In the genomic region with DNA sequence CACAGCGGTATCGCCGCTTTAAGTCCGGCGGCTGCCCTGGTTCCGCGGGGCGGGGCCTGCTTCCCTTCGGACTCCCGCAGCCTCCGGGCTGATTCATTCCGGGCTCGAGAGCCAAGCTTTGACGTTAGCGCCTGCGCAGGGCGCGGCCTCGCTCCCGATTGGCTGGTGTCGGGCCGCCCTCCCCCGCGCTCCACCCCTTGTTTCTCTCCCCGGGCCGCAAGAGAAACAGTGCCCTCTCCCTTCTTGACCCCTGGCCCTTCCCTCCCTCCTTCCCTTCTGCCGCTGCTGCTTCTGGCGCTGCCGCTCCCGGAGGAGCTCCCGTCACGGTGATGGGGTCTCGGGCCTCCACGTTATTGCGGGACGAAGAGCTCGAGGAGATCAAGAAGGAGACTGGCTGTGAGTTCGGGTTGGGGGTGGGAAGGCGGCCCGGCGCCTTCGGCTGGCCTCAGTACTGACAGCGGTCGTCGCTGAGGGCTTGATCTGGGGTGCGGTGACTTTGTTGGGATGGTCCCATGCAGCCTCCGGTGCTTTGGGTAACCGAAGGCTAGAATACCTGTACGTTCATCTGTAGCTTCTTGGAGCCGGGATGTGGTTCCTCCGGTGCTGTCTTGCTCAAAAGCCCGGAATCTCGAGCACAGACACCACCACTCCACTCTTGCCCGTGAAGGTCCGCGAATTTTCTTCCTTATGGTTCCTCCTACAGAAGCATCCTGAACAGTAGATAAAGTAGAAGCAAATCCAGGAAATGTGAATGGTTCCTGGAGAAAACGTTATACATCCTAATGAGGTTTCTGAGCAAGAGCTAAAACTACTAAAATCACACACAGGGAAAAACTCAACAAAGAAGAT, we compare ENCODE assay signal across 8 mouse cellular contexts. TPM values are rescaled to one million over a fixed set of nuclear protein-coding genes. Genes with fewer than 3 reads are reported as not detected.
DNase-seq lines count a peak whose midpoint lies in the region; ATAC-seq and TF ChIP-seq lines count a peak whose summit lies in the region.

Exd1 (minus strand) TSS at position 106 of the 849 bp plus-strand sequence.
Chp1 (plus strand) TSS at position 176 of the 849 bp plus-strand sequence.

- no peak for TF ChIP-seq CTCF in C2C12 (IDR thresholded peaks at IDR 0.05; ENCODE audit: control insufficient read depth, insufficient read depth, insufficient read length)
- TF ChIP-seq CTCF in brain, embryonic 14.5 days (IDR thresholded peaks at IDR 0.05; ENCODE audit: borderline replicate concordance, extremely low read depth, insufficient read depth, insufficient read length), result no peak
- TF ChIP-seq CTCF in liver, adult 2 months (IDR thresholded peaks at IDR 0.05; ENCODE audit: low read depth, low read length), result peak; percentile 6; the same call in 1 of the 2 replicates

- H3K4me3 ChIP-seq in C2C12 (ENCODE audit: insufficient read depth, poor library complexity, severe bottlenecking) (peak within 1 kb of the TSS; percentile 85), myocyte (peak within 1 kb of the TSS; percentile 89)
- peak within 1 kb of the TSS; percentile 99 for H3K4me3 ChIP-seq in erythroblast, embryonic 14.5 days (replicated peaks)
- H3K4me3 ChIP-seq in heart, embryonic 11.5 days (ENCODE audit: low read depth, low read length), result peak within 1 kb of the TSS; percentile 83
- peak within 1 kb of the TSS; percentile 65 for H3K4me3 ChIP-seq in kidney, embryonic 16.5 days (ENCODE audit: low read length)
- peak within 1 kb of the TSS; percentile 77 for H3K4me3 ChIP-seq in liver, adult 2 months (ENCODE audit: insufficient read depth, low read depth, low read length)

- H3K36me3 ChIP-seq in C2C12 (ENCODE audit: control insufficient read depth, insufficient read depth), result no peaks in the 10 kb centered on the region
- H3K36me3 ChIP-seq in erythroblast, embryonic 14.5 days (ENCODE audit: control insufficient read depth), result peaks cover 14% of the 10 kb centered on the region
- H3K36me3 ChIP-seq in heart, embryonic 11.5 days (ENCODE audit: control insufficient read depth, insufficient read depth, low read length), result no peaks in the 10 kb centered on the region
- H3K36me3 ChIP-seq in kidney, embryonic 16.5 days (ENCODE audit: insufficient read depth, low read length), result no peaks in the 10 kb centered on the region
- H3K36me3 ChIP-seq in liver, adult 2 months (ENCODE audit: control insufficient read depth, insufficient read depth, low read length), result peaks cover 9% of the 10 kb centered on the region
- peaks cover 3% of the 10 kb centered on the region for H3K36me3 ChIP-seq in myocyte (ENCODE audit: control insufficient read depth, insufficient read depth)
- no peaks in the 10 kb centered on the region for H3K36me3 ChIP-seq in splenic B cell, adult 2 months (ENCODE audit: control insufficient read depth, insufficient read depth, low read length, poor library complexity, severe bottlenecking)

- peak within 1 kb of the TSS; percentile 79 for H3K4me2 ChIP-seq in heart, embryonic 11.5 days
- H3K4me2 ChIP-seq in kidney, embryonic 16.5 days (replicated peaks; ENCODE audit: low read depth, low read length), result peak within 1 kb of the TSS; percentile 81
- H3K4me2 ChIP-seq in myocyte (ENCODE audit: low read depth), result peak within 1 kb of the TSS; percentile 85

- H3K9me3 ChIP-seq in erythroblast, embryonic 14.5 days (ENCODE audit: control insufficient read depth, low read length), result no peaks in the 10 kb centered on the region
- H3K9me3 ChIP-seq in heart, embryonic 11.5 days (replicated peaks; ENCODE audit: control insufficient read depth, low read length), result no peaks in the 10 kb centered on the region
- no peaks in the 10 kb centered on the region for H3K9me3 ChIP-seq in kidney, embryonic 16.5 days (ENCODE audit: low read length)

- peaks cover 48% of the 10 kb centered on the region for H3K4me1 ChIP-seq in erythroblast, embryonic 14.5 days (ENCODE audit: control insufficient read depth)
- H3K4me1 ChIP-seq in heart, embryonic 11.5 days (ENCODE audit: control insufficient read depth, insufficient read depth, low read length), result peaks cover 5% of the 10 kb centered on the region; the same call in 1 of the 2 replicates
- peaks cover 11% of the 10 kb centered on the region for H3K4me1 ChIP-seq in kidney, embryonic 16.5 days (ENCODE audit: insufficient read depth, low read length)
- H3K4me1 ChIP-seq in liver, adult 2 months (ENCODE audit: control insufficient read depth, insufficient read depth, low read length), result peaks cover 17% of the 10 kb centered on the region

- H3K27ac ChIP-seq in heart, embryonic 11.5 days (ENCODE audit: low read depth, low read length), result peak within 1 kb of the TSS; percentile 82
- peak within 1 kb of the TSS; percentile 90 for H3K27ac ChIP-seq in kidney, embryonic 16.5 days (ENCODE audit: low read length)
- peak within 1 kb of the TSS; percentile 99 for H3K27ac ChIP-seq in liver, adult 2 months (replicated peaks; ENCODE audit: insufficient read depth, low read depth, low read length)

- peak; percentile 99 for ATAC-seq in heart, embryonic 11.5 days (replicated peaks; ENCODE audit: insufficient number of reproducible peaks, low FRiP score, low TSS enrichment)
- peak; percentile 98 for ATAC-seq in kidney, embryonic 16.5 days (ENCODE audit: low FRiP score, low TSS enrichment)

- H3K27me3 ChIP-seq in C2C12 (ENCODE audit: control insufficient read depth, insufficient read depth, insufficient read length) (no peaks in the 10 kb centered on the region), myocyte (ENCODE audit: control insufficient read depth, insufficient read depth, insufficient read length) (no peaks in the 10 kb centered on the region)
- H3K27me3 ChIP-seq in erythroblast, embryonic 14.5 days (ENCODE audit: control insufficient read depth), result no peaks in the 10 kb centered on the region
- H3K27me3 ChIP-seq in heart, embryonic 11.5 days (ENCODE audit: control insufficient read depth, insufficient read depth, low read length), result no peaks in the 10 kb centered on the region
- no peaks in the 10 kb centered on the region for H3K27me3 ChIP-seq in kidney, embryonic 16.5 days (ENCODE audit: insufficient read depth, low read length)
- no peaks in the 10 kb centered on the region for H3K27me3 ChIP-seq in liver, adult 2 months (ENCODE audit: control insufficient read depth, insufficient read depth, low read length)
- no peaks in the 10 kb centered on the region for H3K27me3 ChIP-seq in splenic B cell, adult 2 months (ENCODE audit: control insufficient read depth, insufficient read depth, low read length, poor library complexity, severe bottlenecking)

- WGBS in heart, embryonic 11.5 days (ENCODE audit: insufficient replicate concordance), result under 1% methylated on average over 57 of the region's 57 CpGs
- under 1% methylated on average over 56 of the region's 57 CpGs for WGBS in kidney, embryonic 16.5 days
- WGBS in liver, adult 2 months, result under 1% methylated on average over 57 of the region's 57 CpGs

- no peak for TF ChIP-seq POLR2A in brain, embryonic 14.5 days (IDR thresholded peaks at IDR 0.05; ENCODE audit: borderline replicate concordance, extremely low read depth, insufficient read depth, insufficient read length, poor library complexity, severe bottlenecking)
- TF ChIP-seq POLR2A in liver, adult 2 months (IDR thresholded peaks at IDR 0.05; ENCODE audit: extremely low read depth, insufficient read depth, low read length), result peak; percentile 86
- peak; percentile 80 for TF ChIP-seq POLR2A in myocyte (IDR thresholded peaks at IDR 0.05; ENCODE audit: insufficient read length, low read depth)

- H3K9ac ChIP-seq in heart, embryonic 11.5 days (ENCODE audit: low read depth, low read length), result peak within 1 kb of the TSS; percentile 83
- H3K9ac ChIP-seq in kidney, embryonic 16.5 days (replicated peaks; ENCODE audit: low read length), result peak within 1 kb of the TSS; percentile 79
- H3K9ac ChIP-seq in liver, adult 2 months (ENCODE audit: low read depth, low read length), result peak within 1 kb of the TSS; percentile 83

- H3K79me3 ChIP-seq in C2C12 (ENCODE audit: low read depth), result peaks cover 23% of the 10 kb centered on the region

- peak; percentile 99 for DNase-seq in brain, embryonic 14.5 days (ENCODE audit: low read depth)
- peak; percentile 91 for DNase-seq in liver, adult 2 months (ENCODE audit: extremely low read depth, low read depth, low spot score)
- DNase-seq in splenic B cell, adult 2 months (ENCODE audit: low read depth, low spot score), result peak; percentile 97

- H3K79me2 ChIP-seq in C2C12 (ENCODE audit: control insufficient read depth, insufficient read depth) (peaks cover 42% of the 10 kb centered on the region), myocyte (ENCODE audit: control insufficient read depth, insufficient read depth) (peaks cover 18% of the 10 kb centered on the region)
- peaks cover 27% of the 10 kb centered on the region for H3K79me2 ChIP-seq in liver, adult 2 months (ENCODE audit: control insufficient read depth, insufficient read depth, low read length)

- peak within 1 kb of the TSS; percentile 97 for H3ac ChIP-seq in C2C12 (ENCODE audit: control insufficient read depth, insufficient read length, low read depth)
- peak within 1 kb of the TSS; percentile 36 for H3ac ChIP-seq in myocyte (ENCODE audit: control insufficient read depth, insufficient read length)

TF ChIP-seq in C2C12, 6 proteins besides CTCF, POLR2A, EP300 and RAD21:
- TF ChIP-seq MAX (IDR thresholded peaks at IDR 0.05) (peak; percentile 31), MYOD1 (IDR thresholded peaks at IDR 0.05; ENCODE audit: control insufficient read depth, insufficient read length, low read depth) (no peak)
TF ChIP-seq in C2C12: peak in this region for 1.

TF ChIP-seq in myocyte, 11 proteins besides CTCF, POLR2A, EP300 and RAD21 (continues in another document):
- TF ChIP-seq SRF (IDR thresholded peaks at IDR 0.05; ENCODE audit: control insufficient read depth, insufficient read length, low read depth) (peak; percentile 63), REST (IDR thresholded peaks at IDR 0.05; ENCODE audit: insufficient read depth, insufficient read length) (no peak)

RNA-seq across cellular contexts. Expression of gene Exd1, which starts in this region (rescaled TPM):
- polyA plus RNA-seq in C2C12 (2012; fragmentation: generic; extraction: Trizol) (0.05 TPM), myocyte (2012; fragmentation: generic; extraction: Trizol) (0.23 TPM)
- polyA plus RNA-seq in brain, embryonic 14.5 days (2012; rRNA removed), result 0.32 and 0.44 TPM in 2 replicates
- polyA plus RNA-seq in erythroblast, embryonic 14.5 days (2012), result not detected in 2 replicates
- polyA plus RNA-seq in heart, embryonic 11.5 days (2014; fragmentation: Nextera tagmentation; extraction: Ambion mirVana), result 0.27 and 0.45 TPM in 2 replicates
- polyA plus RNA-seq in kidney, embryonic 16.5 days (2015; fragmentation: Nextera tagmentation; extraction: Ambion mirVana), result 0.41 and 0.84 TPM in 2 replicates
- total RNA-seq in liver, adult 2 months (2014; rRNA removed), result 0.83 and 0.87 TPM in 2 replicates
- polyA plus RNA-seq in liver, adult 2 months (2012; rRNA removed), result 0.66 and 0.87 TPM in 2 replicates

RNA-seq across cellular contexts. Expression of gene Chp1, which starts in this region (rescaled TPM):
- polyA plus RNA-seq in C2C12 (2012; fragmentation: generic; extraction: Trizol) (51.9 TPM), myocyte (2012; fragmentation: generic; extraction: Trizol) (67.9 TPM)
- 63.6 and 67.7 TPM in 2 replicates for polyA plus RNA-seq in brain, embryonic 14.5 days (2012; rRNA removed)
- 2.0 and 2.3 TPM in 2 replicates for polyA plus RNA-seq in erythroblast, embryonic 14.5 days (2012)
- polyA plus RNA-seq in heart, embryonic 11.5 days (2014; fragmentation: Nextera tagmentation; extraction: Ambion mirVana), result 46.5 and 48.9 TPM in 2 replicates
- polyA plus RNA-seq in kidney, embryonic 16.5 days (2015; fragmentation: Nextera tagmentation; extraction: Ambion mirVana), result 66.1 and 68.6 TPM in 2 replicates
- 165 and 178 TPM in 2 replicates for total RNA-seq in liver, adult 2 months (2014; rRNA removed)
- polyA plus RNA-seq in liver, adult 2 months (2012; rRNA removed), result 176 and 216 TPM in 2 replicates

Comparison
In these comparisons a context has a peak if more than half of its experiments do, and no peak if none do; other contexts are left out.
1. Peak in every context shown above with its lines: DNase-seq, ATAC-seq, H3K4me3 ChIP-seq and H3K27ac ChIP-seq.
2. RNA of gene Chp1 (polyA plus RNA-seq): 176 to 216 TPM in liver, adult 2 months, 66.1 to 68.6 TPM in kidney, embryonic 16.5 days, 67.9 TPM in myocyte (single experiment), 63.6 to 67.7 TPM in brain, embryonic 14.5 days, 51.9 TPM in C2C12 (single experiment) and 46.5 to 48.9 TPM in heart, embryonic 11.5 days; 2.0 to 2.3 TPM in erythroblast, embryonic 14.5 days; every median in the first group is over 10 times any median in the second.